Comparison of ENCODE assay signal across 11 mouse cellular contexts in the genomic region with DNA sequence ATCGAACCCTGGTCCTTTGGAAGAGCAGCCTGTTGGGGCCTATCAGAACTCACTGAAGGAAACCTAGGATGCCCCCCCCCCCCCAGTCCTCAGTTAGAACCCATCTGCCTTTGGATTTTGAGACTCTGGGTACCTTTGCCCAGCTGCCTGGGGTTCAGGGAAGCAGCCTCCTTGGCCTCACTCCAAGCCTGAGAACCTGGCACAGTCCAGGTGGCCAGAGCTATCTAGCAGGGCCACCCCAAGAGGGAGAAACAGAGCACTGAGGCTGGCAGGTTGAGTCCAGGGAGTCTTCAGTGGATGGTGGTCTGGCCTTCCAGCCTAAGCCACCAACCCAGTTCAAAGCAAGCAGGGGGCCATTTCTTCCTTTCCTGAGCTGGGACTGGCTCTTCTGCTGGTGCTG.
A peak's percentile ranks its signal among the peaks of the same experiment; 100 is the strongest.
DNase-seq lines count a peak whose midpoint lies in the region; ATAC-seq lines count a peak whose summit lies in the region.
"Had no signal": no experiment of that assay in that cellular context is flagged by ENCODE, and none has a peak within 500 bp of the region (broad histone marks: within the 10 kb centered on the region; RNA-seq: fewer than 3 reads in every experiment).

No protein-coding gene starts in this region.

- peaks cover 78% of the 10 kb centered on the region for H3K4me1 ChIP-seq in heart, embryonic 15.5 days (replicated peaks)
- peaks cover 55% of the 10 kb centered on the region for H3K4me1 ChIP-seq in embryonic facial prominence, embryonic 12.5 days
- H3K4me1 ChIP-seq in hindbrain, embryonic 12.5 days = peaks cover 74% of the 10 kb centered on the region
- peaks cover 81% of the 10 kb centered on the region for H3K4me1 ChIP-seq in midbrain, embryonic 13.5 days (replicated peaks)

- no peak overlapping the region for H3K4me2 ChIP-seq in heart, embryonic 15.5 days
- H3K4me2 ChIP-seq in embryonic facial prominence, embryonic 12.5 days (replicated peaks) = no peak overlapping the region
- no peak overlapping the region for H3K4me2 ChIP-seq in hindbrain, embryonic 12.5 days (replicated peaks)
- no peak overlapping the region for H3K4me2 ChIP-seq in midbrain, embryonic 13.5 days (replicated peaks)

- H3K9ac ChIP-seq in heart, embryonic 15.5 days = no peak overlapping the region
- H3K9ac ChIP-seq in embryonic facial prominence, embryonic 12.5 days = no peak overlapping the region
- H3K9ac ChIP-seq in hindbrain, embryonic 12.5 days = no peak overlapping the region; the same call in 1 of the 2 replicates
- H3K9ac ChIP-seq in midbrain, embryonic 13.5 days (replicated peaks) = no peak overlapping the region

- no peaks in the 10 kb centered on the region for H3K9me3 ChIP-seq in heart, embryonic 15.5 days (replicated peaks)
- no peaks in the 10 kb centered on the region for H3K9me3 ChIP-seq in embryonic facial prominence, embryonic 12.5 days
- H3K9me3 ChIP-seq in hindbrain, embryonic 12.5 days (replicated peaks) = no peaks in the 10 kb centered on the region
- H3K9me3 ChIP-seq in midbrain, embryonic 13.5 days = no peaks in the 10 kb centered on the region

- 67% methylated on average over 1 of the region's 1 CpGs for WGBS in heart, embryonic 15.5 days
- WGBS in embryonic facial prominence, embryonic 12.5 days = 88% methylated on average over 1 of the region's 1 CpGs
- WGBS in hindbrain, embryonic 12.5 days = 100% methylated on average over 1 of the region's 1 CpGs
- 100% methylated on average over 1 of the region's 1 CpGs for WGBS in midbrain, embryonic 13.5 days

- H3K27me3 ChIP-seq in heart, embryonic 15.5 days = no peaks in the 10 kb centered on the region
- H3K27me3 ChIP-seq in embryonic facial prominence, embryonic 12.5 days = no peaks in the 10 kb centered on the region
- no peaks in the 10 kb centered on the region for H3K27me3 ChIP-seq in hindbrain, embryonic 12.5 days
- no peaks in the 10 kb centered on the region for H3K27me3 ChIP-seq in midbrain, embryonic 13.5 days

- ATAC-seq in heart, embryonic 15.5 days (replicated peaks; ENCODE audit: insufficient number of reproducible peaks, insufficient read depth, low FRiP score, low read depth) = no peak
- no peak for ATAC-seq in embryonic facial prominence, embryonic 12.5 days (ENCODE audit: insufficient number of reproducible peaks, insufficient read depth, low FRiP score, low TSS enrichment)
- ATAC-seq in hindbrain, embryonic 12.5 days (ENCODE audit: low FRiP score) = no peak
- no peak for ATAC-seq in midbrain, embryonic 13.5 days
- ATAC-seq: lung, postnatal 0 days had no signal

- H3K4me3 ChIP-seq in heart, embryonic 15.5 days = no peak overlapping the region
- H3K4me3 ChIP-seq in embryonic facial prominence, embryonic 12.5 days = no peak overlapping the region
- H3K4me3 ChIP-seq in hindbrain, embryonic 12.5 days = no peak overlapping the region
- no peak overlapping the region for H3K4me3 ChIP-seq in midbrain, embryonic 13.5 days (replicated peaks)

- H3K27ac ChIP-seq in heart, embryonic 15.5 days = peak overlapping the region; percentile 51
- peak overlapping the region; percentile 99 for H3K27ac ChIP-seq in embryonic facial prominence, embryonic 12.5 days
- peak overlapping the region; percentile 100 for H3K27ac ChIP-seq in hindbrain, embryonic 12.5 days
- peak overlapping the region; percentile 100 for H3K27ac ChIP-seq in midbrain, embryonic 13.5 days

- H3K36me3 ChIP-seq in heart, embryonic 15.5 days = no peaks in the 10 kb centered on the region
- H3K36me3 ChIP-seq in embryonic facial prominence, embryonic 12.5 days = no peaks in the 10 kb centered on the region
- no peaks in the 10 kb centered on the region for H3K36me3 ChIP-seq in hindbrain, embryonic 12.5 days
- no peaks in the 10 kb centered on the region for H3K36me3 ChIP-seq in midbrain, embryonic 13.5 days

- DNase-seq in heart, adult 18-20 months = no peak
- no peak for DNase-seq in left cerebral cortex, adult 11 months (ENCODE audit: low spot score)
- no peak for DNase-seq in right cerebral cortex, postnatal 14 days
- DNase-seq in layer of hippocampus, postnatal 25 days (ENCODE audit: extremely low spot score in 1 of 2, low spot score in 1 of 2) = no peak
- DNase-seq: adrenal gland, adult 8-10 months; embryo, embryonic 11 days had no signal
